Mouse (Mus musculus): Measurements from ENCODE around the gene Psme1.

Gene Psme1

GRCm38 (mm10) chr14:55598521-55599390 lies 20.8 kb downstream of the Psme1 start:
- in situ Hi-C loops (cut with MboI, MseI) = no loop called here

- in situ Hi-C loops (cut with MboI, MseI) = loop anchor here (5.0 kb wide), 1 partner anchor 34 kb away; the partner anchor contains the start of genes Gm49378 and Ipo4
Observed at GRCm38 (mm10) chr14:55603271-55603632, 25.3 kb downstream of the Psme1 start, which contains the start of gene Irf9. TSS of gene Irf9 (plus strand) at chr14:55603571.

DNA sequence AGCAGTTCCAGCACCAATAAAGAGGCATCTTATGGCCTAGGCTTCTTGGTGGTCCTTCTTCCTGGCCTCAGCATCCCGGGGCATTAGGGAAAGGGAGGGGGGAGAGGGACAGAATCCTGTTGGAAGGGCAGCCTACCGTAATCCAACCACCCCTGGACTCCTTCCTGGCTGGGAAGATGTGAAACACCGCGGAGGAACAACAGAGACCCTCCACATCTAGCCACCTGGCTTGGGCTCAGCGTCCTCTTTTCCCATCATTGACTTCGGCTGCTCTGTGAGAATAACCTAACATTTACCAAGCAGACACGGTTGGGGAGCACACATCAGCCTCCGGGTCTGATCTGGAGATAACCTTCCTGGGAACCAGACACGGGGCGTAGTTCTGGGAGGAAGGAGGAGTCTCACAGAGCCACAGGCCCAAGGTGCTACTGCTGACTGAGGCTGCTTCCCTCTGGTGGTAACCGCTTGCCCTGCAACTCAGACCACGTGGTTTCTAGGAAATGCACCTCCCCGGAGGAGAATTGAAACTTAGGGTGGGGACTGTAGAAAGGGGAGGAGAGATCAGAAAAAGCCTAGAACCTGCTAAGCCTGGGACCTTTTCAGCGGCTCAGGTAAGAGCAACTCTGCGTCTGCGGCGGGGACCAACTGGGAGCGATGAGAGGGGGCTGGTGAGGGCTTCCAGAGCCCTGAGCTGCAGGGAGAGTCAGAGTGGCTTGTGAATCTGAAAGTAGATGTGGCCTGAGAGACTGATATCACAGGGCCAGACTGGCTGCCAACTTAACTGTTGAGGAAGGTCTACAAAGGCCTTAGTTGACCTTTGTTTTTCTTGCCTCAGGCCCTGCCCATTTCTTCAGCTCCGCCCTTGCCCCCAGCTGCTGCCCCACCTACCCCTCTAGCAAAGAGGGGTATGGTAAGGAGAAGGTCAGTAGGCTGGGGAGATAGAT lies 26.0 kb downstream of the Psme1 start:
- in situ Hi-C loops (cut with MboI, MseI) = loop anchor here (5.0 kb wide), 1 partner anchor 33 kb away; the partner anchor contains the start of genes Gm49378 and Ipo4

DNA sequence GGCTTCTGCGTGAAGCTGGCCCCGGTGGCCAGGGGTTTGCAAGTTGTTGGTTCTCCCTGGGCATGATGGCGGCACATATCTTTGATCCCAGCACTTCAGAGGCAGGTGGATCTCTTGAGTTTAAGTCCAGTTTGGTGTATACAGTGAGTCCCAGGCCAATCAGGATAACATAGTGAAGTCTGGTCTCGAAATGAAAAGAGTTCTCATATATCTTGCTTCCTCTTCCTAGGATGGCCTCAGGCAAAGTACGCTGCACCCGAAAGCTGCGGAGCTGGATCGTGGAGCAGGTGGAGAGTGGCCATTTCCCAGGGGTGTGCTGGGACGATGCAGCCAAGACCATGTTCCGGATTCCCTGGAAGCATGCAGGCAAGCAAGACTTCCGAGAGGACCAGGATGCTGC lies 26.9 kb downstream of the Psme1 start:
- in situ Hi-C loops (cut with MboI, MseI) = loop anchor here (5.0 kb wide), 1 partner anchor 32 kb away; the partner anchor contains the start of genes Gm49378 and Ipo4

GRCm38 (mm10) chr14:55605743-55606459 lies 28.0 kb downstream of the Psme1 start:
- in situ Hi-C loops (cut with MboI, MseI) = no loop called here

- in situ Hi-C loops (cut with MboI, MseI) = no loop called here
Observed at GRCm38 (mm10) chr14:55608339-55608738, 30.4 kb downstream of the Psme1 start.

GRCm38 (mm10) chr14:55613346-55613745 lies 35.4 kb downstream of the Psme1 start:
- in situ Hi-C loops (cut with MboI, MseI) = loop anchor here (5.0 kb wide), 1 partner anchor 49 kb away; the partner anchor contains the start of gene Mdp1

DNA sequence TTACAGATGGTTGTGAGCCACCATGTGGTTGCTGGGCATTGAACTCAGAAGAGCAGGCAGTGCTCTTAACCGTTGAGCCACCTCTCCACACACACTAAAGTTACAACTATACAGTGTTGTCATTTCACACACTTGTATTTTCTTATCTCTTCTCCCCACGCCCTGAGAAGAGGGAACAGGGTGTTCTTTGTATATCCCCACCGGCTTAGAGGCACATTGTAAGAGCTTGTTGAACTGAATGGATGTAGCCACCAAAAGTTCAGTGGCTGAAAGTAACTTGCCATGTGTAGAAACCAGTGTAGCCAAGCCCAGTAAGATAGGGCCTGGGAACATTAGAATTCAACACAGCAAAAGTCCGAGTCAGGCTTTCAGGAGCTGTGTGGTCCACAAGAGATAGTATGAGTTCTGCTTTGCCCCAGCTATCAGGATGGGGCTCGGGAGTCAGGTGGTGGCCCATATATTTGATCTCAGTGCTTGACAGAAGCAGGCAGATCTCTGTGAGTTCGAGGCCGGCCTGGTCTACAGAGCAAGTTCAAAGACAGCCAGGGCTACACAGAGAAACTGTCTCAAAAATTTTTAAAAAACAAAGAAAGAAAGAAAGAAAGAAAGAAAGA lies 36.7 kb downstream of the Psme1 start:
- in situ Hi-C loops (cut with MboI, MseI) = loop anchor here (5.0 kb wide), 1 partner anchor 48 kb away; the partner anchor contains the start of gene Mdp1

- in situ Hi-C loops (cut with MboI, MseI) = no loop called here
Observed at GRCm38 (mm10) chr14:55615876-55616275, 38.0 kb downstream of the Psme1 start.

- in situ Hi-C loops (cut with MboI, MseI) = no loop called here
Observed at GRCm38 (mm10) chr14:55616844-55617243, 38.9 kb downstream of the Psme1 start.

DNA sequence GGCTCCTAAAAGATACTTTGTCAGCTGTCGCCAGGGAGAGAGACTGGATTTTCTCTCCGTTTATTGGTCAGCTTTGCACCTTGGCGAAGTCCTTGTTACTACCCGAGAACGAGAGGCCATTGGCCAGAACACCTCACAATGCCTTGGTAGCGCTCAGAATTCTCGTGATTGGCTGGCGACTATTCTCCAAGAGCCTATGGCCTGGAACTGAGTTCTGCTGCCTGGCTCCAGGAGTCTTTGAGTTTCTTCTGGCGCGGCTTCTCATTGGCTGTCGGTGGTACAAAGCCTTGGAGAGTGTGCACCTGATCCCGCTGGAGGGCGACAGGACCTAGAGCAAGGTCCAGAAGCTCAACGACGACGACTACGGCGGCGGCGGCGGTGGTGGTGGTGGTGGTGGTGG lies 39.9 kb downstream of the Psme1 start, which contains the start of gene Rec8:
Gene Rec8, plus strand, starts transcription at position 216 of the 400 bp plus-strand sequence.
- in situ Hi-C loops (cut with MboI, MseI) = no loop called here

DNA sequence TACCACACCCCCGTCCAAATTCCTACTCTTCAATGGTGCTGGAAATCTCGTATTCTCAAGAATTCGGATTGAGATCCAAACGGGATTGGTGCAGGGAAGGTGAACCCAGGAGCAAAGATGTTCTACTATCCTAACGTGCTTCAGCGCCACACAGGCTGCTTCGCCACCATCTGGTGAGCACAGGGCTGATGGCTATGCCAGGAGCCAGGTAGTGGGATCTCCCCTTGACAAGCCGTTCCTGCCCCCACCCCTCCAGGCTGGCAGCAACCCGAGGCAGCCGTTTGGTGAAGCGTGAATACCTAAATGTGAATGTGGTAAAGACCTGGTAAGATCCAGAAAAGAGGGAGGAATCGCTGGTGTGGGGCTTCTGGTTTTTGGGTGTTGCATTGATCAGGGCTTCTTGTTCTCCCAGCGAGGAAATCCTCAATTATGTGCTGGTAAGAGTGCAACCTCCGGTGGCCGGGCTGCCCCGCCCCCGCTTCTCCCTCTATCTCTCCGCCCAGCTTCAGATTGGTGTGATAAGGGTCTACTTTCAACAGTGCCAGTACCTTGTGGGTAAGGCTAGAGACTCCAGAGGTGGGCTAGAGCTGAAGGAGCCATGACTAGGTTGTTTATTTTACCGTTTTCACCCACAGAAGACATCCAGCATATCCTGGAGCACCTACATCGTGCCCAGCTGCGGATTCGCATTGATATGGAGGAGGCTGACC lies 40.7 kb downstream of the Psme1 start:
- in situ Hi-C loops (cut with MboI, MseI) = no loop called here

- in situ Hi-C loops (cut with MboI, MseI) = loop anchor here (10.0 kb wide), 1 partner anchor 63 kb away; the partner anchor contains the start of genes A730061H03Rik and Dcaf11
Observed at GRCm38 (mm10) chr14:55628077-55628827, 50.3 kb downstream of the Psme1 start.

- in situ Hi-C loops (cut with MboI, MseI) = loop anchor here (10.0 kb wide), 1 partner anchor 65 kb away; the partner anchor contains the start of genes A730061H03Rik and Dcaf11
Observed at GRCm38 (mm10) chr14:55629312-55629711, 51.4 kb downstream of the Psme1 start.
